Mouse (Mus musculus): ENCODE measurements around the gene Gm20388.

DNA sequence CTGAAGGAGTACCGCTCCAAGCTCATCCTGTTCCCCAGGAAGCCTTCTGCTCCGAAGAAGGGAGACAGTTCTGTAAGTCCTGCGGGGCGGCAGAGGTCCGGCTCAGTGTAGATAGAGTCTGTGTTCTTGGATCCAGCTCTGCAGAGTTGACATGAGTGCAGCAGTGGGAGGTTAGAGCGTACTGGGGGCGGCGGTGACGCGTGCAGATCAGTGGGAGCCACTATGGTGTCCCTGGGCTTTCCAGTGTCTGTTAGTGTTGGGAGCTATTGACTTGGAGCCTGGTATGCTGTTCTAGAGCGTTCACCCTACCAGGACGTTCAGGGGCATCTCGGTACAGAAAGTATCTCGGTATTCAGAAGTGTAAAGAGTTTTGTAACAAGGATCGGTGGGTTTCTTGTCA is 3192.6 kb downstream of the Gm20388 start:
- TF ChIP-seq GATA1 (IDR thresholded peaks at IDR 0.05; ENCODE audit: low read length), result no peak
- no peak for TF ChIP-seq TAL1 (IDR thresholded peaks at IDR 0.05; ENCODE audit: low read length)

Data from erythroblast, embryonic 14.5 days (primary cell).